Mouse (Mus musculus) liver, postnatal 0 days (tissue): ENCODE data around the gene Trim2. TPM values are rescaled to one million over a fixed set of nuclear protein-coding genes. Genes with fewer than 3 reads are reported as not detected.
A peak's percentile ranks its signal among the peaks of the same experiment; 100 is the strongest.

Experiments used
- ATAC-seq: fragments of 200-750 bp; cut with Nextera tagmentation; 2 replicates; pipeline ENCODE4 v1.8.0; 2017; ENCODE audit warnings: mild to moderate bottlenecking, moderate library complexity
- DNase-seq: peaks from one replicate; pipeline ENCODE4 v3.0.0-alpha.2; 2016
- H3K27ac ChIP-seq: fragments of 300-500 bp; sonication (generic); 2 replicates; pipeline ENCODE4 v1.5.1; 2014; ENCODE audit warnings: antibody characterized with exemption, moderate library complexity, mild to moderate bottlenecking, low read depth
- H3K27me3 ChIP-seq: fragments of 300-500 bp; sonication (generic); 2 replicates; pipeline ENCODE4 v1.6.1; 2014; ENCODE audit warnings: low read length, control low read depth, mixed read lengths; ENCODE audit not compliant: insufficient read depth
- H3K36me3 ChIP-seq: fragments of 300-500 bp; sonication (generic); replicated peaks from 2 replicates; pipeline ENCODE4 v1.6.1; 2014; ENCODE audit warnings: mild to moderate bottlenecking, control low read depth, low read length, moderate library complexity, mixed read lengths; ENCODE audit not compliant: insufficient read depth
- H3K4me1 ChIP-seq: fragments of 300-500 bp; sonication (generic); 2 replicates; pipeline ENCODE4 v1.6.1; 2014; ENCODE audit warnings: antibody characterized with exemption, mild to moderate bottlenecking, control low read depth; ENCODE audit not compliant: insufficient read depth
- H3K4me2 ChIP-seq: fragments of 300-500 bp; sonication (generic); 2 replicates; pipeline ENCODE4 v1.6.1; 2014; ENCODE audit warnings: low read depth, mild to moderate bottlenecking, low read length, moderate library complexity, mixed read lengths
- H3K4me3 ChIP-seq: fragments of 300-500 bp; sonication (generic); 2 replicates; pipeline ENCODE4 v1.5.1; 2014; ENCODE audit warnings: low read depth, low read length
- H3K9ac ChIP-seq: fragments of 300-500 bp; sonication (generic); replicated peaks from 2 replicates; pipeline ENCODE4 v1.6.1; 2014; ENCODE audit warnings: mild to moderate bottlenecking, moderate library complexity
- H3K9me3 ChIP-seq: fragments of 300-500 bp; sonication (generic); 2 replicates; pipeline ENCODE4 v1.6.1; 2016; ENCODE audit warnings: mild to moderate bottlenecking, control low read depth, low read length, mixed read lengths
- CTCF ChIP-seq: sonication (generic); IDR thresholded peaks from 2 replicates; pipeline ENCODE4 v1.5.1; 2016; ENCODE audit warnings: antibody characterized with exemption, low read depth
- EP300 ChIP-seq: IDR thresholded peaks from 2 replicates; pipeline ENCODE4 v1.6.1; 2016; ENCODE audit warnings: antibody characterized with exemption, low read depth, mild to moderate bottlenecking
- WGBS: fragments of 180-500 bp; shearing (Covaris S2); extraction: QIAGEN DNeasy Blood & Tissue Kit; methylation state at CpG from one replicate; pipeline ENCODE4 v1.1.7; 2014; ENCODE audit not compliant: insufficient replicate concordance; 5-methylcytosine and 5-hydroxymethylcytosine counted together
- polyA plus RNA-seq: library from polyadenylated mRNA; unstranded; fragments of >200 nt; fragmentation: Nextera tagmentation; extraction: Ambion mirVana; gene quantifications from 2 replicates; pipeline ENCODE4 v1.2.1, GENCODE M21; 2015

Gene Trim2
- polyA plus RNA-seq, 1 experiment from 2014 or later: 2.7 TPM

- no peak overlapping the region for H3K27ac ChIP-seq
- DNase-seq (no peak), ATAC-seq (no peak)
- no peaks in the 10 kb centered on the region for H3K9me3 ChIP-seq
- H3K4me1 ChIP-seq: no peaks in the 10 kb centered on the region
- 85% methylated on average over 4 of the region's 4 CpGs for WGBS
- TF ChIP-seq CTCF (no peak), EP300 (no peak)
- H3K9ac ChIP-seq: no peak overlapping the region
- H3K4me3 ChIP-seq: no peak overlapping the region
- no peaks in the 10 kb centered on the region for H3K36me3 ChIP-seq
- H3K4me2 ChIP-seq: no peak overlapping the region
- no peaks in the 10 kb centered on the region for H3K27me3 ChIP-seq
Observed at GRCm38 (mm10) chr3:84242497-84242896, 64.2 kb downstream of the Trim2 start.

GRCm38 (mm10) chr3:84241098-84241497 lies 65.6 kb downstream of the Trim2 start:
- no peak overlapping the region for H3K4me2 ChIP-seq
- no peak for TF ChIP-seq EP300
- no peak overlapping the region for H3K27ac ChIP-seq
- no peaks in the 10 kb centered on the region for H3K27me3 ChIP-seq
- 84% methylated on average over 4 of the region's 4 CpGs for WGBS
- no peak overlapping the region for H3K4me3 ChIP-seq
- no peaks in the 10 kb centered on the region for H3K9me3 ChIP-seq
- no peak overlapping the region for H3K9ac ChIP-seq
- no peaks in the 10 kb centered on the region for H3K4me1 ChIP-seq
- DNase-seq (no peak), ATAC-seq (no peak)
- no peaks in the 10 kb centered on the region for H3K36me3 ChIP-seq

GRCm38 (mm10) chr3:84235420-84236304 lies 71.0 kb downstream of the Trim2 start:
- H3K27ac ChIP-seq: peak overlapping the region; percentile 59; the same call in 1 of the 2 replicates
- 51% methylated on average over 10 of the region's 10 CpGs for WGBS
- no peak for DNase-seq

GRCm38 (mm10) chr3:84234562-84234961 lies 72.1 kb downstream of the Trim2 start:
- Histone ChIP-seq H3K4me3 (no peak overlapping the region), H3K27ac (peak overlapping the region; percentile 59; the same call in 1 of the 2 replicates), H3K9ac (no peak overlapping the region), H3K9me3 (no peaks in the 10 kb centered on the region), H3K36me3 (no peaks in the 10 kb centered on the region), H3K27me3 (no peaks in the 10 kb centered on the region), H3K4me2 (no peak overlapping the region), H3K4me1 (peaks cover 28% of the 10 kb centered on the region)
- 46% methylated on average over 4 of the region's 4 CpGs for WGBS
- peak; percentile 32 for ATAC-seq
- TF ChIP-seq CTCF (no peak), EP300 (no peak)
- no peak for DNase-seq

More at GRCm38 (mm10) chr3:84235420-84236304, 71.0 kb downstream of the Trim2 start:
- no peaks in the 10 kb centered on the region for H3K36me3 ChIP-seq
- H3K4me1 ChIP-seq: peaks cover 25% of the 10 kb centered on the region
- no peaks in the 10 kb centered on the region for H3K27me3 ChIP-seq
- no peak overlapping the region for H3K4me3 ChIP-seq
- no peak overlapping the region for H3K4me2 ChIP-seq
- no peaks in the 10 kb centered on the region for H3K9me3 ChIP-seq
- no peak overlapping the region for H3K9ac ChIP-seq
- TF ChIP-seq CTCF: no peak
- no peak for TF ChIP-seq EP300
- ATAC-seq: 0 out of 2 replicates have a peak, but pooled peaks have one; percentile 28

GRCm38 (mm10) chr3:84233663-84234415 lies 72.8 kb downstream of the Trim2 start:
- TF ChIP-seq CTCF (no peak), EP300 (no peak)
- H3K36me3 ChIP-seq: no peaks in the 10 kb centered on the region
- no peak overlapping the region for H3K4me3 ChIP-seq
- WGBS: 76% methylated on average over 5 of the region's 5 CpGs
- ATAC-seq (no peak), DNase-seq (no peak)
- no peaks in the 10 kb centered on the region for H3K9me3 ChIP-seq
- H3K4me2 ChIP-seq: no peak overlapping the region
- no peak overlapping the region for H3K27ac ChIP-seq
- H3K27me3 ChIP-seq: no peaks in the 10 kb centered on the region
- peaks cover 28% of the 10 kb centered on the region for H3K4me1 ChIP-seq
- no peak overlapping the region for H3K9ac ChIP-seq

GRCm38 (mm10) chr3:84232312-84232711 lies 74.4 kb downstream of the Trim2 start:
- ATAC-seq (no peak), DNase-seq (no peak)
- Histone ChIP-seq H3K9ac (no peak overlapping the region), H3K4me2 (no peak overlapping the region), H3K36me3 (no peaks in the 10 kb centered on the region), H3K4me3 (no peak overlapping the region), H3K27me3 (no peaks in the 10 kb centered on the region), H3K9me3 (no peaks in the 10 kb centered on the region), H3K4me1 (peaks cover 28% of the 10 kb centered on the region), H3K27ac (no peak overlapping the region)
- WGBS: 62% methylated on average over 6 of the region's 6 CpGs
- TF ChIP-seq CTCF: no peak
- TF ChIP-seq EP300: no peak
